Mouse (Mus musculus) forebrain, embryonic 11.5 days (tissue): ENCODE results near the gene Piezo1. TPM values are rescaled to one million over a fixed set of nuclear protein-coding genes. Genes with fewer than 3 reads are reported as not detected.
A peak's percentile ranks its signal among the peaks of the same experiment; 100 is the strongest.

Source experiments
- ATAC-seq: fragments of 200-750 bp; cut with Nextera tagmentation; replicated peaks from 2 replicates; pipeline ENCODE4 v1.8.0; 2017; ENCODE audit warnings: moderate TSS enrichment; ENCODE audit not compliant: low FRiP score
- DNase-seq: peaks from one replicate; pipeline ENCODE4 v3.0.0-alpha.2; 2017; ENCODE audit warnings: low spot score
- H3K27ac ChIP-seq: fragments of 300-500 bp; sonication (generic); 2 replicates; pipeline ENCODE4 v1.5.1; 2014; ENCODE audit warnings: low read depth, low read length
- H3K27me3 ChIP-seq: fragments of 300-500 bp; sonication (generic); 2 replicates; pipeline ENCODE4 v1.6.1; 2014; ENCODE audit warnings: mild to moderate bottlenecking, low read length, mixed read lengths; ENCODE audit not compliant: control insufficient read depth, insufficient read depth
- H3K36me3 ChIP-seq: fragments of 300-500 bp; sonication (generic); 2 replicates; pipeline ENCODE4 v1.6.1; 2014; ENCODE audit warnings: mild to moderate bottlenecking, low read length, moderate library complexity, mixed read lengths; ENCODE audit not compliant: control insufficient read depth, insufficient read depth
- H3K4me1 ChIP-seq: fragments of 300-500 bp; sonication (generic); replicated peaks from 2 replicates; pipeline ENCODE4 v1.6.1; 2014; ENCODE audit warnings: low read length, mixed read lengths; ENCODE audit not compliant: control insufficient read depth, insufficient read depth
- H3K4me2 ChIP-seq: fragments of 300-500 bp; sonication (generic); 2 replicates; pipeline ENCODE4 v1.6.1; 2014; ENCODE audit warnings: low read depth, mild to moderate bottlenecking, low read length, moderate library complexity, mixed read lengths; ENCODE audit not compliant: severe bottlenecking
- H3K4me3 ChIP-seq: fragments of 300-500 bp; sonication (generic); 2 replicates; pipeline ENCODE4 v1.5.1; 2014; ENCODE audit warnings: low read depth, low read length
- H3K9ac ChIP-seq: fragments of 300-500 bp; sonication (generic); 2 replicates; pipeline ENCODE4 v1.6.1; 2014; ENCODE audit warnings: low read length
- H3K9me3 ChIP-seq: fragments of 300-500 bp; sonication (generic); 2 replicates; pipeline ENCODE4 v1.6.1; 2016; ENCODE audit warnings: low read length, mixed read lengths; ENCODE audit not compliant: control insufficient read depth
- WGBS: fragments of 180-500 bp; shearing (Covaris S2); extraction: QIAGEN DNeasy Blood & Tissue Kit; methylation state at CpG from one replicate; pipeline ENCODE4 v1.1.7; 2014; 5-methylcytosine and 5-hydroxymethylcytosine counted together
- polyA plus RNA-seq: library from polyadenylated mRNA; unstranded; fragments of >200 nt; fragmentation: Nextera tagmentation; extraction: Ambion mirVana; gene quantifications from 2 replicates; pipeline ENCODE4 v1.2.1, GENCODE M21; 2014

Gene Piezo1
- polyA plus RNA-seq, 1 experiment from 2014 or later = 5.8 TPM

DNA sequence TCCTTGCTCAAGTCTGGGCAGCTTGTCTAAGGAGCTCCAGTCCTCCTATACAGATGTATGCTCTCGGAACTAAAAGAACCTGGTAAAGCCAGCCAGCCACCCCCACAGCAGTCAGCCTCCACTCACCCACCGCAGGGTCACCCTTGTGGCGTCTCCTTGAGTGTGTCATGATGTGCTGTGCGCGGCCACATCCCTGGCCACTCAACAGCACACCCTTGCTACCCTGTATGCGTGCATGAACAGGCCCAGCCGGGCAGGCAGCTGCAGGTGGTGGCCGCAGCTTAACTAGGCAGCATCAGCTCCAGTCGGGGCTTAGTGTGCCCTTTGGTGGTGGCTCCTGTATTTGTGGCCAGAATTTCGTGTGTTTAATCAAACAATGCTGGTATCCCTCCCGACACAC, 94.0 kb downstream of the Piezo1 start:
- H3K27me3 ChIP-seq = peaks cover 27% of the 10 kb centered on the region
- no peak overlapping the region for H3K4me3 ChIP-seq
- DNase-seq (no peak), ATAC-seq (no peak)
- no peaks in the 10 kb centered on the region for H3K9me3 ChIP-seq
- H3K9ac ChIP-seq = no peak overlapping the region
- H3K4me1 ChIP-seq = peaks cover 7% of the 10 kb centered on the region
- 74% methylated on average over 11 of the region's 11 CpGs for WGBS
- no peak overlapping the region for H3K27ac ChIP-seq
- H3K4me2 ChIP-seq = no peak overlapping the region
- H3K36me3 ChIP-seq = no peaks in the 10 kb centered on the region

DNA sequence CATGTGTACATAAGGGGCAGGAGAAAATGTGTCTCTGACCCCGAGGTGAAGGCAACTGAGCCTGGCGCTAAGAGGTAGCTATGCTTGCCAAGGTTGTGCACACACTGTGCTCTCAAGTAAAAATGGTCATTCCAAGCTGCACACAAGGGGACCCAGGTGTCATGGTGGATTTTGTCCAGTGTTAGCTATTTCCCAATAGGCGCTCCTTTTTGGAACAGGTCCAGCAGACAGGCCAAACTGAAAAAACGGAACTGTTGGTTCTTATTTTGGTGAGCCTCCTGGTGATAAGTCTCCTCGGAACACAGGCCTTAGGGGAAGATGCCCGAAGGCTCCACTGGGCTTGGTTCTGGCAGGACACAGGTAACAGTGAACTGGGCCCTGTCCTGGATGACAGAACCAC, 96.7 kb downstream of the Piezo1 start:
- Histone ChIP-seq H3K27me3 (peaks cover 3% of the 10 kb centered on the region), H3K27ac (no peak overlapping the region), H3K4me2 (no peak overlapping the region), H3K36me3 (no peaks in the 10 kb centered on the region), H3K4me1 (no peaks in the 10 kb centered on the region), H3K9me3 (no peaks in the 10 kb centered on the region), H3K4me3 (no peak overlapping the region), H3K9ac (no peak overlapping the region)
- DNase-seq (no peak), ATAC-seq (no peak)
- WGBS = 92% methylated on average over 6 of the region's 6 CpGs

DNA sequence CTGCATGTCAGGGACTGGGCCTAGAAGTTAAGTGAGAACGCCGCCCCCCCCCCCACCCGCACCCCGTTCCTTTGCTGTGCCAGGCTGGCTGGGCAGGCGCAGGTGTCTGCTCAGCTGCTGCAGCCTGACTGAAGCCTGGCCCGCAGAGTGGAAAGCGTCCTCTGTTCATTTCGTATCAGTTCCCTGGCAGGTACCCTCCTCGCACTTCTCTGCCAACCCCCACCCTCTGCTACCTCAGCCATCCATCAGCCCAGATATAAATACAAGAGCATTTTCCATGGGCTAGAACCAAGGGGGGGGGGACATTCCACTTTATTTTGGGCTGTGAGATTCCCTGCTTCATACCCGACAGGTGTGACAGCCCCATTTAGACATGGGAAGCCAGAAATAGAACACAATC, 99.0 kb downstream of the Piezo1 start:
- H3K27ac ChIP-seq = no peak overlapping the region
- 86% methylated on average over 10 of the region's 10 CpGs for WGBS
- no peak overlapping the region for H3K4me3 ChIP-seq
- H3K36me3 ChIP-seq = no peaks in the 10 kb centered on the region
- no peak overlapping the region for H3K4me2 ChIP-seq
- H3K9ac ChIP-seq = no peak overlapping the region
- no peaks in the 10 kb centered on the region for H3K4me1 ChIP-seq
- no peaks in the 10 kb centered on the region for H3K27me3 ChIP-seq
- H3K9me3 ChIP-seq = no peaks in the 10 kb centered on the region
- DNase-seq = no peak
- no peak for ATAC-seq

GRCm38 (mm10) chr8:122451161-122451703, 99.9 kb downstream of the Piezo1 start:
- no peaks in the 10 kb centered on the region for H3K36me3 ChIP-seq
- H3K27me3 ChIP-seq = no peaks in the 10 kb centered on the region
- H3K9ac ChIP-seq = no peak overlapping the region
- 81% methylated on average over 7 of the region's 7 CpGs for WGBS
- H3K4me2 ChIP-seq = no peak overlapping the region
- H3K27ac ChIP-seq = no peak overlapping the region
- H3K4me1 ChIP-seq = no peaks in the 10 kb centered on the region
- no peak for DNase-seq
- H3K9me3 ChIP-seq = no peaks in the 10 kb centered on the region
- ATAC-seq = no peak
- no peak overlapping the region for H3K4me3 ChIP-seq

GRCm38 (mm10) chr8:122445203-122445602, 105.9 kb downstream of the Piezo1 start:
- H3K4me3 ChIP-seq = no peak overlapping the region
- H3K9ac ChIP-seq = no peak overlapping the region

GRCm38 (mm10) chr8:122444058-122444748, 106.9 kb downstream of the Piezo1 start:
- no peaks in the 10 kb centered on the region for H3K27me3 ChIP-seq
- no peaks in the 10 kb centered on the region; the same call in 1 of the 2 replicates for H3K36me3 ChIP-seq
- H3K27ac ChIP-seq = peak overlapping the region; percentile 95
- 35% methylated on average over 19 of the region's 19 CpGs for WGBS
- peak overlapping the region; percentile 80 for H3K4me2 ChIP-seq
- H3K9ac ChIP-seq = peak overlapping the region; percentile 75
- peak overlapping the region; percentile 60 for H3K4me3 ChIP-seq
- H3K9me3 ChIP-seq = no peaks in the 10 kb centered on the region
- peaks cover 3% of the 10 kb centered on the region; the same call in 1 of the 2 replicates for H3K4me1 ChIP-seq
- ATAC-seq (peak; percentile 28), DNase-seq (peak; percentile 79)

More at GRCm38 (mm10) chr8:122445203-122445602, 105.9 kb downstream of the Piezo1 start:
- Histone ChIP-seq H3K4me1 (peaks cover 3% of the 10 kb centered on the region; the same call in 1 of the 2 replicates), H3K9me3 (no peaks in the 10 kb centered on the region), H3K4me2 (no peak overlapping the region), H3K27me3 (no peaks in the 10 kb centered on the region), H3K36me3 (no peaks in the 10 kb centered on the region), H3K27ac (no peak overlapping the region)
- ATAC-seq (no peak), DNase-seq (no peak)
- WGBS = 76% methylated on average over 3 of the region's 3 CpGs

GRCm38 (mm10) chr8:122443262-122444006, 107.7 kb downstream of the Piezo1 start, which contains the start of gene Mvd:
Gene Mvd, minus strand, starts transcription at chr8:122443422.
- no peaks in the 10 kb centered on the region for H3K9me3 ChIP-seq
- ATAC-seq (peak; percentile 99), DNase-seq (peak; percentile 99)
- H3K36me3 ChIP-seq = no peaks in the 10 kb centered on the region; the same call in 1 of the 2 replicates
- H3K4me3 ChIP-seq = peak within 1 kb of the TSS; percentile 60
- H3K4me2 ChIP-seq = peak within 1 kb of the TSS; percentile 91
- H3K27ac ChIP-seq = peak within 1 kb of the TSS; percentile 95
- under 1% methylated on average over 47 of the region's 47 CpGs for WGBS
- peak within 1 kb of the TSS; percentile 75 for H3K9ac ChIP-seq
- H3K4me1 ChIP-seq = peaks cover 3% of the 10 kb centered on the region; the same call in 1 of the 2 replicates
- no peaks in the 10 kb centered on the region for H3K27me3 ChIP-seq

- H3K36me3 ChIP-seq = no peaks in the 10 kb centered on the region; the same call in 1 of the 2 replicates
- H3K4me2 ChIP-seq = peak overlapping the region; percentile 91
- H3K9me3 ChIP-seq = no peaks in the 10 kb centered on the region
- H3K27me3 ChIP-seq = no peaks in the 10 kb centered on the region
- peaks cover 3% of the 10 kb centered on the region; the same call in 1 of the 2 replicates for H3K4me1 ChIP-seq
- peak; percentile 30 for ATAC-seq
- peak overlapping the region; percentile 60 for H3K4me3 ChIP-seq
- no peak for DNase-seq
- peak overlapping the region; percentile 70 for H3K9ac ChIP-seq
- peak overlapping the region; percentile 13; the same call in 1 of the 2 replicates for H3K27ac ChIP-seq
- WGBS = 0% methylated on average over 12 of the region's 12 CpGs
Measured at GRCm38 (mm10) chr8:122442781-122443180, 108.3 kb downstream of the Piezo1 start.
